Mouse (Mus musculus) left cerebral cortex, adult 8-10 months (tissue): Measurements from ENCODE around the gene Gm3045. TPM values are rescaled to one million over a fixed set of nuclear protein-coding genes. Genes with fewer than 3 reads are reported as not detected.

ENCODE experiments used
- DNase-seq, 2 experiments: peaks; one replicate each; pipeline ENCODE4 v3.0.0; 2022; ENCODE audit warnings: low spot score in 2 of 2
- total RNA-seq, 4 experiments: library from RNA; stranded (reverse); gene quantifications; 2 replicates each; pipeline ENCODE4 v1.2.4; 2022

Gene Gm3045
- total RNA-seq, 4 experiments from 2014 or later, result not detected

DNA sequence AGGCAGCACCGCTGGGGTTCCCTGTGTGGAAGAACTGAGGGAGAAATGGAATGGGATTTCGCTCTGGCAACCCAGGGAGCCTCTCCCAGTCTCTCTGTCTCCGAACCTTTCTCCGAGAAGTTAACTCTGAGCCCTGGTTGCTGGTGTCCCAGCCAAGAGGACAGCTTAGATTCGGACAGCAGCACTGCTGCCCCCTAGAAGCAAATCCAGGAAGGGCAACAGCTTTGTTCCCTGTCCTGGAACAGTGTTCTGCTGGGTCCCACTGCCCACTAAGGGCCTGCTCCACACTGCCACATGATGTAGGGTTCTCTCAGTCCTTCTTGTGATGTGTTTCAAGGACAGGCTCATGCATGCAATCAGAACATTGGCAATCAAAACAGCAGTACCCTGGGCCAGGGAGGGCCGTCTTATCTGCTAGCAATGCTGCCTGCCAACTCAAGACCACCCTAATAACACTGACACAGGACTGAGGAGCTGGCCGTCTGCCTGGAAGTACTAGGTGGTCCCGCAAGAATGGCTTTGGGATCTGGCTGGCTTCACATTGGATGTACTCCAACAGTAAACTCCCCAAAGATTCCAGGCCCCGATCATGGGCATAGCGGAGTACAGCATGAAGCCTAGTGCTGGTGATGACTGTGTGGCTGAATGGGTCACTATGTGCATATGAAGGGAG is 9.4 kb downstream of the Gm3045 start:
- no peak for DNase-seq

DNA sequence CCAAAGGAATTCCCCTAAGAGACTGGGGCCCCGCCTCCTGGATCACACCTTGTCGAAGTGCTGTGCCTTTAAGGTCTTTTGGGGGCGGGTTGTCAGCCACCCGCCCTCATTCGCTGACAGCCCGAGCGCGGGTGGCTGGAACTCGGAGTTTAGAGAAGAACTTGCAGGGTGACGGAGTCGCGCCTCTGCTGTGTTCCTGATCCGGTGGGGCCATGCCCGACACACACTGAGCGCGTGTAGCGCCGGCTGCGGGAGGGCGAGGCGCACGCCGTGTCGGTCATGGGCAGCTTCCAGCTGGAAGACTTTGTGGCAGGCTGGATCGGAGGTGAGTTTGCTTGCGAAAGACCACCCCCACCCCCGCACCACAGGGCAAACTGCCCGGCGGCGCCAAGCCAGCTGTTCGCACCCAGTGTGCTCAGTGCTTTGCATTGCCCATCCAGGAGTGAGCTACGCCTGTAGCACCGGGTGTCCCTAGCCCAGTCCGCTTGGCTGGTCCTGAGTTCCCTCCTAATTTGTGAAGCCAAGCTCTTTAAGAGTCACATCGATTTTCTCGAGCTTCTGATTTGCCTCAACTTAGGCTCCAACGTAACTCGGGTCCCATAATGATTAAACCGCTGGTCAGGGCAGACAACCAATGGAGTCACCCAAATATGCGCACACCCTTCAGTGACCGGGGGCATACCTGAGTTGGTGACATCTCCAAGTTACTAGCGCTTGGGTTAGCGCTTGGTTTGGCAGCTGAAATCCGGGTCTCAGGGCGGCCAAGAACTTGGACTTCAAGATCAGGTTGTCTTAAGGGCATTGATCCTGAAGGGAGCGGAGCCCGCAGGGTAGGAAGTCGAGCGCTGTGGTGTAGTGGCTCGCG is 12.0 kb downstream of the Gm3045 start, which contains the start of gene Slc25a48:
TSS of gene Slc25a48 (plus strand) at position 145 of the 865 bp plus-strand sequence.
- no peak for DNase-seq

DNA sequence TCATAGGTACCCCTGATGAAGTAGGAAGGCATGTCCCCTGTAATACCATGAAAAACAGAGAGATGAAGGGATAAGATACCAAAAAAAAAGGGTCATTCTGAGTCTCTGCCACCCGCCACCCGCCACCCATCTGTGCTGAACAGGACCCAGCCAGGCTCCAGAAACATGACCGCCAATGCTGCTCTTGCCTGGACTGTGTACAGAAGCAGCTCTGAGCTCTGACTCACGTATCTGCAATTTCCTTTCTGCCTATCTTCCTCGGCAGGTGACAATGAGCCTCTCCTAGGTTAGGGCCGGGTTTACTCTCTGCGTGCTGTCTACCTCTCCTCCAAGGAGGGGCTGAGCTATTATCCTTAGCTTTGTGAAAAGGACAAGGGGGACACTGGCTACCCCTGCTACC is 17.0 kb downstream of the Gm3045 start:
- no peak for DNase-seq

DNA sequence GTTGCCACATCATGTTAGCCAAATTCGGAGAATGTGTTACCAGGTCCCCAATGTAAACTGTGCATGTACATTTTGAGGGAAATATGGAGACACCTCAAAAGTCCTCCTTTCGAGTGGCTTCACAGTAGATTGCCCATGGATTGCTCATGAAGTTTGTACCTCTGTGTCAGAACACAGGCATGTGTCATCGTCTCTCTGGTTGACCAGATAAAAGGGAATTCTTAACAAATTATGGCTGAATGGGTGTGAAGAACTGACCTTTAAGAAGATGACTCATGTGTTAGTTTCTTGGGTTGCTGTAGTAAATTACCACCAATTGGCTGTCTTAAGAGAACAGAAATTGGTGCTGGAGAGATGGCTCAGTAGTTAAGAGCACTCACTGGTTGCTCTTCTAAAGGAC is 17.7 kb downstream of the Gm3045 start:
- no peak for DNase-seq

DNA sequence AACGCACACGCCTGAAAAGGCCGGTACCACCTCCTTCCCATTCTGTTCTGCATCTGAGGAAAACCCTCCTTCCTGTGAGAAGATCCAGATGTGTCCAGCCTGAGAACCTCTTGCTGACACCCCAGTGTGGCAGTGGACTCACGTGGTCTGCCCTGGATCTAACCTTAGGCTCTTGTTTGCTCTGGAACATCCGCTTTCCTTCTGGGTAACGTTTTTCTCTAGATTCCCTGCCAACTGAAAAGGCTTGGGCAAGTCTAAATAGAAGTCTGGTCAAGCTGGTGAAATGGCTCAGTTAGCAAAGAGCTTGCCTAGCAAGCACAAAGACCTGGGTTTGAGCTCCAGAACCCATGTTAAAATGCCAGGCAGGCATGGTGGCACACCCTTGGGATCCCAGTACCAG is 18.6 kb downstream of the Gm3045 start:
- no peak for DNase-seq

DNA sequence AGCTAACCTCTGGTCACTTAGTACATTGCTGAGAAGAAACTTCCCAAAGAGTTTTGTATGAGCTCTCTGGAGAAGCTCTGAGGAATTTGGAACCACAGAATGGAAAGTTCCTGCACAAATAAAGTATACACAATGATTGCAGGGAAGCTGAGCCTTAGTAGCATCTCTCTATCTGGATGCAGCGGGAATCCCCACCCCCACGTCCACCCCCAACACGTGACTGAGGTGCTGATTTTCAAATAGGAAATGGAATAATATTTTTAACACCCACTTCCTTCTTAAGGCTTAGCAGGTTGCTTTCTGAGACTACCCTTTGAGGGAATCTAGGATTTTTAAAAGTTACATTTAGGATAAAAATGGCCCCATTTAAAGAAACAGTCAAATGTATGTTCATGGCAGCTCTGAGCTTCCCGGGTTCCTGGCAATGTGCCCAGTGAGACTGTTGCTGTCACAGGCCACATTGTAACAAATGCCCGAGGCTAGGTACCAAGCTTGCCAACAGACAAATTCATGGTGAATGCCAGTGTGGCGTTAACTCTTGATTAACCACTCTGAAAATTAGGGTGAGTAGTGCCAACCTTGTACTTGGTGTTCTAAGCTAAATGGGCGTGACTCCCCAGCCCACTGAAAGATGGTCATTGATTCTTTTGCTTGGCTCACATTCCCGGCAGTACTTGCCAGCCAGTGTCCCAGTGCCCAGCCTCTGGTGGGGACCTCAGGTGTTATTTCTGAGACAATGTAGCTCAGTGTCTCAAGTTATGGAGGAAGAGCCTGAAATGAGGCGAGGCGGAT is 23.0 kb downstream of the Gm3045 start:
- no peak for DNase-seq

DNA sequence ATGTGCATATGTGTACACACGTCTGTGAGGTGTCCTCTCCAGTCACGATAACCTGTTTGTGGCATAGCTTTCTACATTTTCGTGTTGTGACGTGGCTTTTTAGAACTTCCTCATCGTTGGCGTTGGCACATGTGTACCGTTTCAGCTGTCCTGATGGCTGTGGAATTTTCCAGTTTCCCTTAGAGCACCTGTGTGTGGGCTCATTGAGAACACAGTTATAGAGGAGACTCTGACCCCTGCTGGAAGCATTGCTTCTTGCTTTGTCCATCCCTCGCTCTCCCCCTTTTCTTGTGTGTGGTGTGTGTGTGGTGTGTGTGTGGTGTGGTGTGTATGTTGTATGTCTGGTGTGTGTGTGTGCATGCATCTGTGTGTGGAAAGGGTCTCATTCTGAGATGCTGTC is 23.6 kb downstream of the Gm3045 start:
- no peak for DNase-seq

DNA sequence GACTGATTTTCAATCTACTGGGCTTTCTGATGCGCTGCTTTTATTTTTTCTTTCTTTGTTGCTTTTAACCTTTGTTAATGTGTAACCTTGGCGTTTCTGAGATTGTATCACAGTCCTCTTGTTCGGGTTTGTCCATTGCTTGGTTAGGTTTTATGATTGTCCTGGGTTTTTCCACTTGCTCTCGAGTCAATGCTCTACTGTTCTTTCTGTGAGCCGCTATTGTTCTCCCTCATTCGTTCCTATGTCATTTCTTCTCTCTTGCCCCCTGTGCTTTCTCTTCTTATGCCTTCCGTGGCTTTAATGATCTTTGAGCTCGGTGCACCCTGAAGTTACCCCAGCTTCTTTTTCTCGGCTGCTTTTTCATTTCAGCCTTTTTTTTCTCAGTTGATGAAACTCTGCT is 31.6 kb downstream of the Gm3045 start:
- DNase-seq, result no peak

DNA sequence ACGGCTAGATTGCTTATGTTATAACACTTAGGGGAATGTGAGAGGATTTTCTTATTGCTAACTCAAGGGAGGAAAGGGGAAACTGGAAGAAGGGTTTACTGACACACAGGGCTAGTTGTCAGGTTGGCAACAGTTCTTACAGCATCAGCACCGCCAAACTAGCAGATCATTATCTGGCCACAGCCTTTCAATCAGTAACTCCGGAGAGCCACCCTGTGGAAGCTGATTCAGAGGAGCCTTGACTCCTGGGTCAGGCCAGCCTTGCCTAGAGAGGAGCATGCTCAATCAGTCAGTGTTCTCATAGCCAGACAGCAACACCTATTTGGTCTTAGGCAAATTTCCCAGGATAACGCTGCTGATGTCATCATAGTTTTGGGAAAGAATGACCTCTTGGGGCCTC is 35.1 kb downstream of the Gm3045 start:
- no peak for DNase-seq

DNA sequence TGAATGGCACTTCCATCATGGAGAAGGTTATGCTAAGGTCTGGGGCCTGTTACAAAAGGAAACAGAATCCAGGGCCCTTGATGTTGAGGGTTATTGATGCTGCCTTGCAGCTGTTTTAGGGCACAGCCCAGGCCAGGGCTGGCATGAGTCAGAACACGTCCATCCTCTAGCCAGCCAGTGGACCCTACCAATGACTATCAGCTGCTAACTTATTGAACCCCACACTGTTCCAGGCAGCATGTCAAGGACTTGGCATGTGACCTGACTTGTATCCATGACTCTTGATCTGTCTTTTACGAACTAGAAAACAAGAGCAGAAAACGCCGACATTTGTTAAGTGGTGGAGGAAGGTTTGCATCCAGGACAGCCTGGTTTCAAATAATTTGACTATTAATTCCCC is 36.4 kb downstream of the Gm3045 start:
- no peak for DNase-seq

DNA sequence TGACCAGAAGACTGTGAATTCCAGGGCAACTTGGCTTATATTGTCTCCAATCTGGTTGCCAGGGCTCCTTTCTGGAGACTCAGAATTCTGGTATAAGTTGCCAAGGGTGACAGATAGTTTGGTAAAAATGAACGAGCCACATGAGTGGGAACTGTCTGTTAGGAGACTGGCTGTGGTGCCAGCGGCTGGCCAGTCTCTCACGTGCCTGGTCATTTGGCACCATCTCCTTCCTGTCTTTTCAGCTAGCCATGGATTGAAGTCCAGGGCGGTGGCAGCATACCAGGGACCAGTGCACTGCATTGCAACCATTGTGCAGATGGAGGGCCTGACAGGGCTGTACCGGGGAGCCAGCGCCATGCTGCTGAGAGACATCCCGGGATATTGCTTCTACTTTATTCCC is 36.9 kb downstream of the Gm3045 start:
- no peak for DNase-seq

DNA sequence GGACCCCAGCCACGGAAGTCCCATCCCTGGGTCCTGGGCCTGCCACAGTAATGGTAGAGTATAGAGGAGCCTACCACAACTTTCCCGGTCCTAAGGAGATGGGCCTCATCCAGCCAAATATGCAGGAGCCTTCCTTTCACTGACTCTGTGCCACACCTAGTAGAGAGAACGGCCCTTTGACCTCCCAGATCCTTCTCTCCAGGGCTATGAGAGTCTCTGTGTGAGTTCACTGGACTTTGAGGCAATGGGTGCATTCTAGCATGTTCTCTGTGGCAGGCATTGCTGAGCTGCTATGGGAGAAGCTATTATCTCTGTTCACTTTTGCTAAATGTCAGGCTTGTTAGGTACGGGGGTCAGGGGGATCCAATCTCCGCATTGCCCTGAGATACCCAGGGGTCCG is 37.4 kb downstream of the Gm3045 start:
- no peak for DNase-seq

DNA sequence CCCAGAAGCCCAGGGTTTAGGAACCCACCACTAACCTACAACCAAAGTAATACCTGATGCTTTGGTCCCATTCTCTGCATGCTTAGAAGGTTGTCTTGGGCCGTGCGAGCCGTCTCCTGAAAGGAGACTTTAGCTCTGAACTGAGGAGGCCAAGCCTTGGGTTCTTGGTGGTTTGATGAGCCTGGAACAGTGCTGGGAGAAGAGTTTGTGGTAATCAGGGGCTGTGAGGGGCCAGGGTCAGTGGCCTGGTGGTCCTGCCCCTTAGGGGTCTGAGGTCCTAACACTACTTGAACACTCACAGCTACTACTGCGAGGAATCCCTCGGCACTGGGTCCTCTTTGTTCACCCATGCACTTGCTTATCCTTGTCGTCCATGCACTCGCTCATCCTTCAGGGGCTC is 41.4 kb downstream of the Gm3045 start:
- DNase-seq, result no peak

DNA sequence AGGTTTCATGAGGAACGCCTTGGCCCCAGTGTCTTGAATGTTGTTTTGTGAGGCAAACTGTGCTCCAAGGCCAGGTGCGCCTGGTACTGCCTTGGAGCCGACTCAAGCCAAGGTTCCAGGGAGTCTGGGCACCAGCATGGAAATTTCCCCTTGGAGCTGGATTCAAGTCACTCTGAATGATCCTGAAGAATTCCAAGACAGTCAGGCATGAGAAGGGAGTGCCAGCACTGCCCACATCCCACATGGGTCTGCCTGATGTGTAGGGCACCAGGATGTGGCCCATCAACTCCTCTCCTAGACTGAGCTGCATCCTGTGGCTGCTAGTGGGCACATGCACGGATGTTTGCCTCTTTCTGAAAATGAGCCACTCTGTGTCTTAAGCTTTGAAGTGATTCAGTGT is 42.1 kb downstream of the Gm3045 start:
- DNase-seq, result no peak

DNA sequence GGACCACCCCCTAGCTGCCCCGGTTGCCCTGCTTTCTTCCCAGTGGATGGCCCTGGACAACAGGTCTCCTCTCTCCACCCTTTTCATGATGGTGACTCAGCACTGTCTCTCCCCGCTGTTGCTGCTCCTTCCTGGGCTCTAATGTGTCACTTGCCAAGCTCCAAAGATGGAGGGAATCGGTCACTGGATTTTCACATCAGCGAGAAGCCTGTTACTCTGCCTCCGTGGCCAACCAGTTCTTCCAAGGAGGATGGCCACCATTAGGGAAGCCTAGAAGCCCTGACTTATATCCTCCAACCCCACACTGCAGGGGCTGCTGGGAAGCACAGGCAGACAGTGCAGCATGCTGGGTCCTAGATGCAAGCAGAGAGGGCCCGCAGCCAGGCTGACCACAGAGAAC is 44.8 kb downstream of the Gm3045 start:
- no peak for DNase-seq

DNA sequence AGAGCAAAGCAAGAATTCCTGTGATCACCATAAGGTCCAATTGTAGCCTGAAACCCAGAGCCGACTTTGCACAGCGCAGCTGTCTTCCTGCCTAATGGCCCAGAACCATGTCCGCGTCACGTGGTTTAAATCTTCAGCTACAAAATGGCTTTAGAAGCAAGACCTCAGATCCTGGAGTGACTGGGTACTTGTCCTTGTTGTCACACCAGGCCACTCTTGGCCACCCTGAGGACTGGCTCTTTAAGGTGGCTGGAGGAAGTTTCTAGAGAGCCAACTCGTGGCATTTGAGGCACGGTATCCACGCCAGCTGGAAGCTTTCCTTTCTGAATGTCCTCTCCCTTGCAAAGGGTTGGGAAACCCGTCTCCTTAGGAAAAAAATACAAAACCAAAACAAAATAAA is 45.6 kb downstream of the Gm3045 start:
- DNase-seq, result no peak

DNA sequence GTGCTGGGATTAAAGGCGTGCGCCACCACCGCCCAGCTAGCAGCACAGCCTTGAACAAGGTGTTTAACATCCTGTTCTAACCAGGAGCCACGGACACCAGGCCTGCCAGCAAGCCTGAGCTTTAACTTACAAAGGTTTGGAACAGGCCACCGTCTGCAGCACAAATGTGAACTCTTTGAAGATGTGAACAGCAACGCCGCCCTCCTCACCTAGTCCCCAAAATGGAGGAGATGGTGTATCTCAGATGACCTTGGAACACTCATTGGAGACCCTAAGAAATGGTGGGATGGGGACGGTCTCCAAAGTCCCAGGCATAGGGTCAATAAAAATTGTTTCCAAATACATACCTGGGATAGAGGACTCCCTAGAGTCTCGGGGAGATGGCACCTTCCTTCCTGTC is 46.3 kb downstream of the Gm3045 start:
- DNase-seq, result no peak

DNA sequence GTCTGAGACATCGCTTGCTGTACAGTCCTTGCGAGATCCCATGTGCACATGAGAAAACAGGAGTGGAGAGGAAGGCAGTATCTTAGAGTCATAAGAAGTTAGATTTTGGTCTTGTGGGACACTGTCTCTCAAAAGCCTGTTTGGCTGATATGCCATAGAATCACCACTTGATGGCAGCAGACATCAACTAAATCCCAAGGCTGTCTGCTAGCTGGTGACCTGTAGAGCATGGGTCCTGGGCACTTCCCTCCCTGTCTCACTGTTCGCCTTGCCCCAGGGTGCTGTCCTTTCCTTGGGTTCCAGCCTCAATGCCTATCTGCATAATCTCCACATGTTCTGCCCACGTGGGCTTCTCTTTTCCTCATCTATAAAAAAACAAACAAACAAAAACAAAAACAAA is 49.0 kb downstream of the Gm3045 start:
- no peak for DNase-seq

DNA sequence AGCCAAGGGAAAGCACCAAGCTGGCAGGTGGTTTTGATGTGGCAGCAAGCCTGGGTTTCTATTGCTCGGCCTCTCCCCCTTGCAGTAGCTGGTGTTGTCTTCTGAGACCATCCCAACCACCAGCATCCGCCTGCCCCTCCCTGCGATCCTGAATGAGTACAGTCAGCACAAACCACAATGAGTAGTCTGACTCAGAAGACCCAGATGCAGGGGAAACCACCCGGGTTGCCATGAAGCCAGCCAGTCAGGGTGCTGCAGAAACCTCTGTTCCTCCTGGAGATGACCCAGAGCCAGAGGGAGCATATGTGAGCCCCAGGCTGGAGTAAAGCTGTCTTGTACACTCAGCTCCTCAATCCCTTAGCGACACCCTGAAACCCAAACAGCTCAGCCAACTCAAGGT is 50.4 kb downstream of the Gm3045 start:
- DNase-seq, result no peak

DNA sequence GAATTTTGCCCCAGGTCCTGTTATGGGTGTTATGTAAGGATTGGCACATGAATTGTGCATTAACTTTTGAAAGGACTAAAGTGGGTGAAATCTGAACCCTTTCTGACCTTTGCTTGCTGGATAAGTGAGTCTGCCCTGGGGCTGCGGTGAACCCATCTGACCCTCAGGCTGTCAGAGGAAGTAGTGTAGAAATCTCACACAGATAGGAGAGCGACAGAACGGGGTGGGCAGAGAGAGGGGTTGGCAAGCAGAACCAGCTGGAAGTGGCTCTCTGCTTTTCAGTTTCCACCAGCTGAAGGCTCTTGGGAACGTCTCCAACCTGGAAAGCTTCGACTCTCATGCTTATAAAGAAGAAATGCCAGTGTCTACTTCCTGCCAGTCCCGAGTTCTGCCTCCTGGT is 50.9 kb downstream of the Gm3045 start:
- DNase-seq, result peak in 1 of 2 experiments; percentile 15

DNA sequence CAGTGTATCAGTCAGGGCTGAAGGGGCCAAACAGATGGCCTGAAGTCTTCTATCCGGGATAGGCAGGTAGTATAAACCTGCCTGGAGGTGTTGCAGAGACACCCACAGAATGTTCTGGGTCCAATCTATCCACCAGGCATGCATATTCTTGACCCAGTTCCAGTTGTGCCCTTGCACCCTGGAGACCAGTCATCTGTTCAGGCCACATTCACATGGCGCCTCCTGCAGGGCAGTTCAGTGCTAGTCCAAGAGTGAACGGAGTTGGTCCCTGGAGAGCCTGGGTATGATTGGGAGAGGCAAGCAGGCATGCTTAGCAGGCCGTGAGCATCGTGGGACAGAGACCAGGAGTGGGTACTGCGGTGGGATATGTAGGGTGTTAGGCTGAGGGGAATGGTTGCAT is 51.6 kb downstream of the Gm3045 start:
- DNase-seq, result no peak

DNA sequence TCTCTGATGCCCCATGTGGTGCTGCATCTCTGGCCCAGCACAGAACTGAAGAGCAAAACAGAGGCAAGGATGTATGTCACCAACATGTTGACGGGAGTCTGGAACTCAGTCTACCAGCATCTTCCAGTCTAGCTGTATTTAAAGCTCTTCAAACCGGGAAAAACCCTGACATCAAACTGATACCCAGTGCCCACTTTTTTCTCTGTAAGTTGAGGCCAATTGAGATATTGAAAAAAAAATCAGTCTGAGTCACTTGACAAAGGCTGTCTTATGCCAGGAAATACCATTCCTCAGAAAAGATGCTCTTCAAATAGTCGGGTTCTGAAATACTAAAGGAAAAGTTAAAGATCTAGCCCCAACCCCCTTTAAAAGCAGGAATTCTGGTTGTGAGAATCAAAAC is 55.8 kb downstream of the Gm3045 start, which contains the start of gene Il9:
TSS of gene Il9 (minus strand) at position 101 of the 400 bp plus-strand sequence.
- no peak for DNase-seq
